Mouse (Mus musculus) cerebellum, adult (tissue): ENCODE data around the gene Sike1.

Experiments
- ATAC-seq: cut with Nextera tagmentation; 2 replicates; pipeline ENCODE4 v1.9.2; 2017; ENCODE audit warnings: mild to moderate bottlenecking, moderate library complexity, mixed read lengths; ENCODE audit not compliant: insufficient number of reproducible peaks, low FRiP score, low TSS enrichment

Gene Sike1

GRCm38 (mm10) chr3:103020943-103021638 is 25.6 kb downstream of the Sike1 start:
- ATAC-seq: peak; percentile 84

DNA sequence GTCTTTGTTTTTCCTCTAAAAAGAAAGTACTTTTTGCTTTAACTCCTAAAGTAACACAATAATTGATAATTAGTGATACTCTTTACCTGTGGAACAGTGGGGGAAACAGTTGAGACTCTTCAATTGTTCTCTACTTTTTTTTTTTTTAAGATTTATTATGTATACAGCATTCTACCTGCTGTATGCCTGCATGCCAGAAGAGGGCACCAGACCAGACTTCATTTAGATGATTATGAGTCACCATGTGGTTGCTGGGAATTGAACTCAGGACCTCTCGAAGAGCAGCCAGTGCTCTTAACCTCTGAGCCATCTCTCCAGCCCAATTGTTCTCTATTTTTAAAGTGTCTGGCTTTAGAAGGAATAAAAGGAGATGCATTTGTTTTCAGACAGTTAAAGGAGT is 30.7 kb downstream of the Sike1 start:
- ATAC-seq: no peak

DNA sequence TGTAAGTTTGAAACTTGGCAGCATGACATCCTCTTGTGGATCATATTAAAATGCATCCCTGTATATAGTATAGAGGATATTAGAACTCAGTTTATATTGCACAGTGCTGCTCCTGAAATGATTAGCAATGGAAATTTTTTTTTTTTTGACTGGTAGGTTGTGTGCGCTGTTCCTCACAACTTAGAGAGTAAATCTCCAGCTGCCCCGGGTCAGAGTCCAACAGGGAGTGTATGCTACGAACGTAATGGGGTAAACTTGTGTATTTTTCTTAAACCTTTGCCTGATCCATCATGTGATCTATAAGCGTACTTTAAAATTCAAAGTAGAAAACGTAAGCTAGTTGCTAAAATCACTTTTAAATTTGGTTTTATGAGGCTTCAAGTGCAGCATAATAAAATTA is 44.8 kb downstream of the Sike1 start:
- ATAC-seq: no peak

GRCm38 (mm10) chr3:103040861-103041379 is 45.4 kb downstream of the Sike1 start:
- ATAC-seq: no peak

DNA sequence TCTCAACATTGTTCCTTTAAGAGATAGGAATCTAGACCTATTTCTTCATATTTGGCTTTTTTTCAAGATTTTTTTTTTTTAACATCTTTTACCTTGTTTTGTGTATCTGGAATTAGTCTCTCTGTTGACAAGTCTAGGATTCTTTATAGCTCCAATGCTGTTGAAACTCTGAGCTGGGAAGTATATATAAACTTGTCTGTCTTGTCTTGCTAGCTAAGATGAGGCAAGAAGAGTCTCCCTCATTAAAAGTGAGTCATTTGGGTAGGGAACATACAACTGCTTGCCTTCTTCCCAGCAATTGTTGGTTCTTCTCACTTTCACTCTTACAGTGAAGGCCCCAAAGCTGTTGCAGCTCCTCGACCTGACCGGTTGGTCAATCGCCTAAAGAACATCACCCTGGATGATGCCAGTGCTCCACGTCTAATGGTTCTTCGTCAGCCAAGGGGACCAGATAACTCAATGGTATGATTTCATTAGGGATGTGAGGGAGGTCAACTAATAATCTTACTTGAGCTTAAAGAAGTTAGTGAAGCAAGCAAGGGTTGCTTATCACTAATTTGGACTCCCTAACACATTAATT is 60.6 kb downstream of the Sike1 start:
- ATAC-seq: no peak

DNA sequence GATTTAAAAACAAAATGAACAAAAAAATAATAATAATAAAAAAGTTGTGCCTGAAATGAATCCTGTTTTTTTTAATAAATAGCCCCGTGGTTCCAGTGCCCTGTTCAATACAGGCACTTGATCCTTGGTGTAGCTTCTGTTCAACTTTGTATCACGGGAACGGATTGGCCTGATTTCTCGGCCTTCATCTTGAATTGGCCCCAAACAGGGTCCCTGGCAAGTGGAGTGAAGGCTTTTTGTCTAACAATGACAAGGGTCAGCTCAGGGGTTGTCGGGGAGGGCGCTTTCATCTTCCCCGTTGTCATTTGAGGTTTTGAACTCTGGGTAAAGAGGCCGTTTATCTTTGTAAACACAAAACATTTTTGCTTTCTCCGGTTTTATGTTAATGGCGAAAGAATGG is 62.2 kb downstream of the Sike1 start:
- ATAC-seq: peak; percentile 15; the same call in 1 of the 2 replicates
